Mouse (Mus musculus) forebrain, embryonic 15.5 days (tissue): ENCODE measurements at regions not wholly inside any gene's neighbourhood (a gene's known extent, or its start where the extent isn't known, plus 50 kb on each side); places are given as distances from the start of the nearest gene placed in this dataset. TPM values are rescaled to one million over a fixed set of nuclear protein-coding genes. Genes with fewer than 3 reads are reported as not detected.
A peak's percentile ranks its signal among the peaks of the same experiment; 100 is the strongest.

Experiments
- ATAC-seq: fragments of 200-750 bp; cut with Nextera tagmentation; replicated peaks from 2 replicates; pipeline ENCODE4 v1.8.0; 2017; ENCODE audit warnings: mild to moderate bottlenecking, moderate TSS enrichment, moderate library complexity
- H3K27ac ChIP-seq: fragments of 300-500 bp; sonication (generic); replicated peaks from 2 replicates; pipeline ENCODE4 v1.5.1; 2015; ENCODE audit warnings: mild to moderate bottlenecking, inconsistent platforms
- H3K27me3 ChIP-seq: fragments of 300-500 bp; sonication (generic); 2 replicates; pipeline ENCODE4 v1.6.1; 2015; ENCODE audit warnings: inconsistent platforms
- H3K36me3 ChIP-seq: fragments of 300-500 bp; sonication (generic); 2 replicates; pipeline ENCODE4 v1.6.1; 2015; ENCODE audit warnings: mild to moderate bottlenecking, inconsistent platforms
- H3K4me1 ChIP-seq: fragments of 300-500 bp; sonication (generic); 2 replicates; pipeline ENCODE4 v1.6.1; 2015; ENCODE audit warnings: inconsistent platforms
- H3K4me2 ChIP-seq: fragments of 300-500 bp; sonication (generic); replicated peaks from 2 replicates; pipeline ENCODE4 v1.6.1; 2015; ENCODE audit warnings: mild to moderate bottlenecking, inconsistent platforms
- H3K4me3 ChIP-seq: fragments of 300-500 bp; sonication (generic); 2 replicates; pipeline ENCODE4 v1.5.1; 2015; ENCODE audit warnings: mild to moderate bottlenecking, inconsistent platforms
- H3K9ac ChIP-seq: fragments of 300-500 bp; sonication (generic); replicated peaks from 2 replicates; pipeline ENCODE4 v1.6.1; 2015; ENCODE audit warnings: mild to moderate bottlenecking, inconsistent platforms
- H3K9me3 ChIP-seq: fragments of 300-500 bp; sonication (generic); 2 replicates; pipeline ENCODE4 v1.6.1; 2016; ENCODE audit warnings: inconsistent platforms
- WGBS: fragments of 180-500 bp; shearing (Covaris S2); methylation state at CpG from one replicate; pipeline ENCODE4 v1.1.7; 2015; ENCODE audit warnings: mixed read lengths; 5-methylcytosine and 5-hydroxymethylcytosine counted together
- microRNA-seq: library from miRNA; unstranded; fragments of <30 nt; microRNA quantifications from one replicate; pipeline ENCODE4, GENCODE M21; 2016

DNA sequence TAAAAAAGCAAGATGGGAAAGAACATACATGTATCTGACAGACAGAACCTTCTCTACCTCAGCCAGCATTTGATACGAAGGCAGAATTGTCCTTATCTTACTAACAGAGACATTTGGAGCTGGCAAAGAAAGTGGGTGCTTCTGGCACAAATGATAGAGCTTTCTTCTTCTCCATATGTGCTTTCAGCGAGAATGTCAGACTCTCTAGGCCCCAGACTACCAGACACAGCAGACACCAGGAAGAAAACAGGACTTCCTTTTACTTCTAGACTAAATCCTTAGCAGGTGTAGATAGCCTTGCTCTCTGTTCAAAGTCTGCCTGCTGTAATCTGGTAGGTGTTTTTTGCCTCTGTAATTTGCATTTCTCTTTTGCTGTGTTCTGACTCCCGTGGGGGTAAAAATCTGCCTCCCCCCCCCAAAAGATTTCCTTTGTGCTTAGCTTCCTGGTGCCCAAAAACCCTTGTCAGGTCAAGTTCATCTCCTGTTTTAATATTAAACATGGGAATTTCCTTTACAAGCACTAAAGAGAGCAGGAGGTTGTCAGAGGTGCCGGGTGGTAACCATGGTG is 74.7 kb upstream of the Pmfbp1 start:
- WGBS = 22% methylated on average over 4 of the region's 4 CpGs

DNA sequence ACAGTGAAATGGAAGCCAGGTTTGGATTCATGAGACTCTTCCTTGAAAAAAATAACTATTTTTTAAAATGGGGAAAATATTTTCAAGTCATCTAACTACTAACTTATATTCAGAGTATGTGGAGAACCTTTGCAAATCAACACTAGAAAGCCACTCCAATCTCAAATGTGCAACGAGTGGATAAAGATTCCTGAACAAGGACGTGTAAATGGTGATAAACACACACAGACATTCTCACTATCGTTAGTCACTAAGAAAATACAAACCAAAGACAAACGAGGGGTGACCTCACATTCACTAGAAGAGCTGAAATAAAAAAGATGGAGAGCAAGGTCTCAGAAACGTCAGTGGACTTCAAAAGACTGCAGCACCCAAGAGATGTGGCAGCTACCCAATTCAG is 69.8 kb upstream of the Pmfbp1 start:
- Histone ChIP-seq H3K27me3 (no peaks in the 10 kb centered on the region), H3K4me3 (no peak overlapping the region), H3K4me2 (no peak overlapping the region), H3K9me3 (no peaks in the 10 kb centered on the region), H3K4me1 (peaks cover 9% of the 10 kb centered on the region), H3K36me3 (no peaks in the 10 kb centered on the region), H3K9ac (no peak overlapping the region), H3K27ac (no peak overlapping the region)
- ATAC-seq = no peak
- 58% methylated on average over 5 of the region's 5 CpGs for WGBS

More for the DNA sequence above, 74.7 kb upstream of the Pmfbp1 start:
- peaks cover 47% of the 10 kb centered on the region for H3K4me1 ChIP-seq
- no peaks in the 10 kb centered on the region for H3K9me3 ChIP-seq
- 0 out of 2 replicates have a peak overlapping the region, but pooled peaks have one; percentile 10 for H3K4me2 ChIP-seq
- peak overlapping the region; percentile 94 for H3K27ac ChIP-seq
- H3K9ac ChIP-seq = no peak overlapping the region
- no peaks in the 10 kb centered on the region for H3K36me3 ChIP-seq
- no peaks in the 10 kb centered on the region for H3K27me3 ChIP-seq
- no peak overlapping the region for H3K4me3 ChIP-seq
- ATAC-seq = no peak; the same call in 1 of the 2 replicates

DNA sequence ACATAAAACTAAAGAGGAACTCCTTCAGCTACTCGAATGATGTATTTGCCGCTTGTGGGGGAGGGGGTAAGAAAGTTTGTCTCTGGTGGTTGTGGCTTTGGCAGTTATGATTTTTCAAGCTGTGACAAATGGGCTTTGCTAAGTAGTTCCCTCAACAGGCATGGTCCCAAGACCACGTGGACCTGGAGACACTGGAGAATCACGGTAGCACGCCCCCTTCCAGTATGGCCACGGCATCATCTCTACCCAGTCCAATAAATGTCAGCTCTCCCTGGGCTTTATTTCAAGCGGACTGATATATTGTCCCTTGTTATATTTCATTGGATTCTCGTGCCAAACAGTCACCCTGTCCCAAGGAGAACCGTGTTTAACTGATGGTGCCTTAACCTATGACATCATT is 65.3 kb upstream of the Pmfbp1 start:
- Histone ChIP-seq H3K4me1 (no peaks in the 10 kb centered on the region), H3K4me2 (no peak overlapping the region), H3K9ac (no peak overlapping the region), H3K4me3 (no peak overlapping the region), H3K36me3 (no peaks in the 10 kb centered on the region), H3K27me3 (no peaks in the 10 kb centered on the region), H3K9me3 (no peaks in the 10 kb centered on the region), H3K27ac (no peak overlapping the region)
- 88% methylated on average over 9 of the region's 9 CpGs for WGBS
- ATAC-seq = no peak

DNA sequence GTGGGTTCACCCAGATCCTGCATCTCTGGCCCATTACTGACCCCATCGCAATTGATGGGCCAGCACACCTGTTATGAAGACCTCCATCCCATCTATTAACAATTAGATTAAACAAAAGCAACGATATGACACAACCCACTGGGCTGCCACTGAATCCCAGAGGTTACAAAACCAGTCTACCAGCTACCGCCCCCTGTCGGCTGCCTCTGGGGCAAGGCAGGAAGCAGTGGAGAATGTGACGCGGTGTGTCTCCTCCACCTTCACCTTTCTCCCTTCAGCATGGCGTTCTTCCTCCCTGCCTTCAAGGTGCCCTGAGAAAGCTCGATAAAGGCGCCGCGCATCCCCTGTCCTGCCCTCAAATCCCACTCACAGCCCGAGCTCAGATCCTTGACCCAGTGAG is 59.3 kb upstream of the Pmfbp1 start:
- WGBS = 92% methylated on average over 12 of the region's 12 CpGs
- ATAC-seq = no peak
- H3K27me3 ChIP-seq = no peaks in the 10 kb centered on the region

GRCm38 (mm10) chr8:109436056-109436455 is 57.8 kb upstream of the Pmfbp1 start:
- no peak for ATAC-seq
- Histone ChIP-seq H3K4me1 (peaks cover 11% of the 10 kb centered on the region), H3K36me3 (no peaks in the 10 kb centered on the region), H3K4me3 (no peak overlapping the region), H3K27me3 (no peaks in the 10 kb centered on the region), H3K9me3 (no peaks in the 10 kb centered on the region), H3K4me2 (no peak overlapping the region), H3K9ac (no peak overlapping the region), H3K27ac (peak overlapping the region; percentile 92)
- 74% methylated on average over 4 of the region's 4 CpGs for WGBS

More for the DNA sequence above, 59.3 kb upstream of the Pmfbp1 start:
- H3K36me3 ChIP-seq = no peaks in the 10 kb centered on the region
- no peak overlapping the region for H3K9ac ChIP-seq
- H3K4me3 ChIP-seq = no peak overlapping the region
- H3K9me3 ChIP-seq = no peaks in the 10 kb centered on the region
- H3K4me2 ChIP-seq = no peak overlapping the region
- H3K4me1 ChIP-seq = peaks cover 11% of the 10 kb centered on the region
- no peak overlapping the region for H3K27ac ChIP-seq

DNA sequence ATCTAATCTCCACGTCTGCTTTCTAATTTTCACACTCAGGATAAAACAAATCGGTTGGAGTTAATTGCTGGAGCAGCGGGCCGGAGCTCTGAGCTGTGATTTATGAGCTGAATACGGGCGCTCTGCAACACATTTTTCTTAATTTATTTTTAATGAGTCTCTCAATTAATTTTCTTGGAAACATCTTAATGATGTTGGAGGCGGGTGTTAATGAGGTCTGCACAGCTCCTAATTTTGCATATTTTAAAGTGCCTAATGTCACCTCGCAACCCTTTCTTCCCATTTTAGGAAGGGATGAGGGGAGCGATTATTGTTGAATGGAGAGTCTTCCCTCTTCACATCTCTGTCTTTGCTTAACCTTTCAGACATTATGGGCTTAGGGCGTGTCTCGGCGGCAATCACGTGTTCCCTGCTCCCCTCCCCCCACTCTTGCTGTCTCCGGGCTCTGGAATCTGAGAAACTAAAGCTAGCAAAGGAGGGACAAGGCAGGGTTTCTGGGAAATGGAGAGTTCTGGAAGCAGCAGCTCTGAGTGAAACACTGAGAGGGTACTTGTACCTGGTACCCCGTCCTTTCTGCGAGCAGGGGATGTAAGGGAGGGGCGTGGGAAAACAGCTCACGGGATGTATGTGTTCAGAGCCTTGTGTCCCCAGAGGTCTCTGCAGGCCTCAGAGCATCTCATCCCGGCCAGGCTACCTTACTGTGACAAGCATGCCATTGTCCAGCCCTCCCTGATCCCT is 56.8 kb upstream of the Pmfbp1 start:
- Histone ChIP-seq H3K4me3 (peak overlapping the region; percentile 20), H3K27me3 (no peaks in the 10 kb centered on the region), H3K9ac (peak overlapping the region; percentile 24; the same call in 1 of the 2 replicates), H3K36me3 (no peaks in the 10 kb centered on the region), H3K27ac (peak overlapping the region; percentile 92), H3K4me2 (peak overlapping the region; percentile 34), H3K9me3 (no peaks in the 10 kb centered on the region), H3K4me1 (peaks cover 11% of the 10 kb centered on the region)
- ATAC-seq = peak; percentile 86
- WGBS = 7% methylated on average over 19 of the region's 19 CpGs

DNA sequence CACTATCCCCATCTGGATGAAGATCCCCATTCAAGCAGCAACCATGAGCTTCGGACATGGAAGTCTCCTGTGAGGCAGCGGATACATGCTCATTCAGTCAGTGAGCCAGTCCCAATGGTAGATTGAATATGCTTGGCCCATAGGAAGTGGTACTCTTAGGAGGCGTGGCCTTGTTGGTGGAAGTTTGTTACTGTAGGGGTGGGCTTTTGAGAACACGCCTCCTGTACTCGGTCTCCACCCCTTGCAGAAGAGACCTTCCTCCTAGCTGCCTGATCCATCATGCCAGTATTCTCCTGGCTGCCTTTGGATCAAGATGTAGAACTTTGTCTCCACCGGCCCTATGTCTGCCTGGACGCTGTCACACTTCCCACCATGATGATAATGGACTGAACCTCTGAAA is 55.3 kb upstream of the Pmfbp1 start:
- no peak overlapping the region for H3K27ac ChIP-seq
- no peaks in the 10 kb centered on the region for H3K36me3 ChIP-seq
- H3K4me1 ChIP-seq = peaks cover 11% of the 10 kb centered on the region
- no peak overlapping the region for H3K9ac ChIP-seq
- 97% methylated on average over 7 of the region's 7 CpGs for WGBS
- H3K4me2 ChIP-seq = no peak overlapping the region
- no peaks in the 10 kb centered on the region for H3K27me3 ChIP-seq
- no peak overlapping the region for H3K4me3 ChIP-seq
- no peaks in the 10 kb centered on the region for H3K9me3 ChIP-seq
- no peak for ATAC-seq

Small RNA genes lying in the stretch of these regions (microRNA-seq; reads per million reads assigned to microRNA genes)
- not detected for gene Gm23163
